Mouse (Mus musculus) bone marrow, adult 2 months (tissue): ENCODE data around the gene Unc119b. TPM values are rescaled to one million over a fixed set of nuclear protein-coding genes. Genes with fewer than 3 reads are reported as not detected.
A peak's percentile ranks its signal among the peaks of the same experiment; 100 is the strongest.
"Not testable (repeated sequence)": the region's sequence is repeated elsewhere in the genome, so short reads cannot be mapped to it uniquely, and the experiment has no call there.

Experiments used
- H3K27ac ChIP-seq: fragments of 200-500 bp; 2 replicates; pipeline ENCODE4 v1.5.1; 2012; ENCODE audit warnings: low read depth, mild to moderate bottlenecking, control low read depth, inconsistent platforms, low read length; ENCODE audit not compliant: control insufficient read depth, poor library complexity, insufficient read depth
- H3K4me1 ChIP-seq: fragments of 200-500 bp; 2 replicates; pipeline ENCODE4 v1.6.1; 2011; ENCODE audit warnings: low read length; ENCODE audit not compliant: control insufficient read depth, insufficient read depth
- H3K4me3 ChIP-seq: fragments of 200-500 bp; replicated peaks from 2 replicates; pipeline ENCODE3; 2011; ENCODE audit warnings: mild to moderate bottlenecking, low read depth, low read length, control low read depth; ENCODE audit not compliant: control insufficient read depth
- CTCF ChIP-seq: fragments of 200-500 bp; IDR thresholded peaks from 2 replicates; pipeline ENCODE4 v1.5.1; 2011; ENCODE audit warnings: low read length, control low read depth; ENCODE audit not compliant: control insufficient read depth, insufficient read depth
- POLR2A ChIP-seq: fragments of 200-500 bp; IDR thresholded peaks from 2 replicates; pipeline ENCODE4 v1.6.1; 2011; ENCODE audit warnings: low read depth, mild to moderate bottlenecking, control low read depth, low read length, borderline replicate concordance; ENCODE audit not compliant: control insufficient read depth
- WGBS: fragments of 180-500 bp; shearing (Covaris S2); methylation state at CpG from one replicate; pipeline ENCODE4 v1.1.7; 2018; 5-methylcytosine and 5-hydroxymethylcytosine counted together
- polyA plus RNA-seq: library from polyadenylated mRNA; stranded (reverse); fragments of >200 nt; gene quantifications from 2 replicates; pipeline ENCODE4 v1.2.4, GENCODE M21; 2011; ENCODE audit warnings: low replicate concordance; ENCODE audit not compliant: missing spikeins, insufficient read depth, insufficient read length

Gene Unc119b
- polyA plus RNA-seq, 1 experiment: 7.8 TPM

GRCm38 (mm10) chr5:115152132-115152956 lies 17.6 kb upstream of the Unc119b start:
- WGBS: 36% methylated on average over 8 of the region's 8 CpGs
- Histone ChIP-seq H3K4me1 (peaks cover 13% of the 10 kb centered on the region), H3K27ac (peak overlapping the region; percentile 16; the same call in 1 of the 2 replicates), H3K4me3 (no peak overlapping the region)
- no peak for TF ChIP-seq CTCF
- TF ChIP-seq POLR2A: no peak

GRCm38 (mm10) chr5:115151457-115151856 lies 16.7 kb upstream of the Unc119b start:
- no peak overlapping the region for H3K4me3 ChIP-seq
- H3K27ac ChIP-seq: peak overlapping the region; percentile 78
- TF ChIP-seq POLR2A: no peak
- TF ChIP-seq CTCF: no peak
- H3K4me1 ChIP-seq: peaks cover 12% of the 10 kb centered on the region
- 47% methylated on average over 13 of the region's 13 CpGs for WGBS

- 65% methylated on average over 5 of the region's 5 CpGs for WGBS
- TF ChIP-seq POLR2A (no peak), CTCF (no peak)
These were observed 16.2 kb upstream of the Unc119b start for GRCm38 (mm10) chr5:115150991-115151390.

GRCm38 (mm10) chr5:115149675-115150459 lies 15.1 kb upstream of the Unc119b start:
- no peak overlapping the region for H3K4me3 ChIP-seq
- WGBS: 64% methylated on average over 14 of the region's 14 CpGs
- peaks cover 7% of the 10 kb centered on the region for H3K4me1 ChIP-seq
- H3K27ac ChIP-seq: peak overlapping the region; percentile 50; the same call in 1 of the 2 replicates
- TF ChIP-seq CTCF (no peak), POLR2A (no peak)

More at GRCm38 (mm10) chr5:115150991-115151390, 16.2 kb upstream of the Unc119b start:
- H3K4me3 ChIP-seq: no peak overlapping the region
- H3K27ac ChIP-seq: peak overlapping the region; percentile 22; the same call in 1 of the 2 replicates
- peaks cover 12% of the 10 kb centered on the region for H3K4me1 ChIP-seq

- no CpG with 5 or more reads among the region's 1 CpGs for WGBS
- H3K27ac ChIP-seq, H3K4me3 ChIP-seq, H3K4me1 ChIP-seq: not testable (repeated sequence)
These were observed 14.1 kb upstream of the Unc119b start for GRCm38 (mm10) chr5:115148872-115149271.

- H3K4me3 ChIP-seq: no peak overlapping the region
- H3K27ac ChIP-seq: no peak overlapping the region
- H3K4me1 ChIP-seq: peaks cover 6% of the 10 kb centered on the region
- TF ChIP-seq CTCF: no peak
- no peak for TF ChIP-seq POLR2A
- WGBS: 85% methylated on average over 8 of the region's 8 CpGs
These were observed 13.6 kb upstream of the Unc119b start for GRCm38 (mm10) chr5:115148378-115148777.

GRCm38 (mm10) chr5:115147388-115147787 lies 12.6 kb upstream of the Unc119b start:
- H3K4me3 ChIP-seq: no peak overlapping the region
- H3K4me1 ChIP-seq: peaks cover 4% of the 10 kb centered on the region
- no peak for TF ChIP-seq CTCF
- no peak overlapping the region for H3K27ac ChIP-seq
- whole genome bisulfite sequencing: 81% methylated on average over 3 of the region's 3 CpGs

GRCm38 (mm10) chr5:115146747-115147130 lies 12.0 kb upstream of the Unc119b start:
- Histone ChIP-seq H3K27ac (no peak overlapping the region), H3K4me1 (peaks cover 4% of the 10 kb centered on the region), H3K4me3 (no peak overlapping the region)
- TF ChIP-seq CTCF: no peak
- TF ChIP-seq POLR2A: no peak
